Comparison of ENCODE assay signal across 8 mouse cellular contexts in genomic region chr4:121039331-121040115, GRCm38 (mm10). TPM values are rescaled to one million over a fixed set of nuclear protein-coding genes. Genes with fewer than 3 reads are reported as not detected.
DNase-seq lines count a peak whose midpoint lies in the region; ATAC-seq lines count a peak whose summit lies in the region.

Gene Col9a2 (plus strand): TSS chr4:121039385.

- peak; percentile 15 for DNase-seq in CD4-positive, CD25-positive, alpha-beta regulatory T cell, adult 2 months (ENCODE audit: low read depth, low spot score)
- DNase-seq in left cerebral cortex, postnatal 4 days: peak; percentile 53
- DNase-seq in left cerebral cortex, adult 11 months (ENCODE audit: low spot score): no peak
- DNase-seq in heart, postnatal 14 days: peak; percentile 17 to 32
- peak; percentile 39 for DNase-seq in yolk sac, embryonic 10.5 days (ENCODE audit: low spot score)
- DNase-seq in urinary bladder, postnatal 25 days (ENCODE audit: low spot score): no peak

- intact Hi-C loops in left cerebral cortex, postnatal 4 days (cut with DNase I): no loop called here
- intact Hi-C loops in heart, postnatal 14 days (cut with DNase I): loop anchor here (2.0 kb wide), 1 partner anchor 55 kb away; no protein-coding TSS in a partner anchor

- ATAC-seq in CD4-positive, CD25-positive, alpha-beta regulatory T cell, adult 4 months: no peak
- ATAC-seq in megakaryocyte-erythroid progenitor cell, adult 5-6 weeks (replicated peaks; ENCODE audit: low FRiP score, low TSS enrichment, poor library complexity, severe bottlenecking): 0 out of 2 replicates have a peak, but pooled peaks have one; percentile 2

RNA-seq across cellular contexts. Expression of gene Col9a2, which starts in this region (rescaled TPM):
- polyA plus RNA-seq in CD4-positive, CD25-positive, alpha-beta regulatory T cell, adult 4 months (2017; shearing (Covaris generic)): not detected
- 10 to 100 TPM; 11.0 to 12.1 TPM for total RNA-seq in left cerebral cortex, postnatal 4 days (2021)
- under 1 TPM; 0.39 to 0.81 TPM for total RNA-seq in heart, postnatal 14 days (2021)
- not detected in 2 replicates for total RNA-seq in megakaryocyte-erythroid progenitor cell, adult 5-6 weeks (2014; fragmentation: Nextera tagmentation)
- not detected in 2 replicates for total RNA-seq in megakaryocyte-erythroid progenitor cell, adult 5-6 weeks (2017)

Comparison
In these comparisons a context has a peak if more than half of its experiments do, and no peak if none do; other contexts are left out.
1. RNA of gene Col9a2 (total RNA-seq): 11.0 to 12.1 TPM in left cerebral cortex, postnatal 4 days; 0.39 to 0.81 TPM in heart, postnatal 14 days and not detected in megakaryocyte-erythroid progenitor cell, adult 5-6 weeks; every median in the first group is over 4 times any median in the second.
2. DNase-seq: peak in CD4-positive, CD25-positive, alpha-beta regulatory T cell, adult 2 months (single experiment), left cerebral cortex, postnatal 4 days (single experiment) and yolk sac, embryonic 10.5 days (single experiment); none in left cerebral cortex, adult 11 months (single experiment) and urinary bladder, postnatal 25 days (single experiment).
3. Peak in DNase-seq in heart, postnatal 14 days; RNA of the gene not detected or under 1 TPM.
4. Peak in ATAC-seq in megakaryocyte-erythroid progenitor cell, adult 5-6 weeks; RNA of the gene not detected or under 1 TPM.